Mouse (Mus musculus): ENCODE data around the gene Prpf18. TPM values are rescaled to one million over a fixed set of nuclear protein-coding genes. Genes with fewer than 3 reads are reported as not detected.

The Prpf18 gene
- polyA plus RNA-seq (2016; fragmentation: Nextera tagmentation; extraction: Ambion mirVana) = 53.7 and 54.1 TPM in 2 replicates

- Histone ChIP-seq H3K9me3 (no peaks in the 10 kb centered on the region), H3K9ac (peak within 1 kb of the TSS; percentile 83), H3K4me2 (replicated peaks) (peak within 1 kb of the TSS; percentile 85), H3K36me3 (peaks cover 8% of the 10 kb centered on the region), H3K4me1 (peaks cover 15% of the 10 kb centered on the region), H3K4me3 (peak within 1 kb of the TSS; percentile 91), H3K27me3 (replicated peaks) (no peaks in the 10 kb centered on the region), H3K27ac (peak within 1 kb of the TSS; percentile 50)
- 1% methylated on average over 40 of the region's 40 CpGs for WGBS
- ATAC-seq (ENCODE audit: low FRiP score, low read depth) = peak; percentile 88
Measured at GRCm38 (mm10) chr2:4651500-4652285, at the start of gene Prpf18. Gene Prpf18 (minus strand): TSS chr2:4652113.

- Histone ChIP-seq H3K4me3 (no peak overlapping the region), H3K4me1 (no peaks in the 10 kb centered on the region), H3K4me2 (replicated peaks) (no peak overlapping the region), H3K9me3 (no peaks in the 10 kb centered on the region), H3K27me3 (replicated peaks) (no peaks in the 10 kb centered on the region), H3K27ac (no peak overlapping the region), H3K9ac (no peak overlapping the region), H3K36me3 (no peaks in the 10 kb centered on the region)
- 83% methylated on average over 3 of the region's 3 CpGs for WGBS
- ATAC-seq (ENCODE audit: low FRiP score, low read depth) = no peak
Measured at GRCm38 (mm10) chr2:4679886-4680285, 28.0 kb upstream of the Prpf18 start.

- no peaks in the 10 kb centered on the region for H3K27me3 ChIP-seq (replicated peaks)
Measured at GRCm38 (mm10) chr2:4671636-4672035, 19.7 kb upstream of the Prpf18 start.

GRCm38 (mm10) chr2:4669701-4670100 is 17.8 kb upstream of the Prpf18 start:
- Histone ChIP-seq H3K27ac (no peak overlapping the region), H3K9ac (no peak overlapping the region), H3K27me3 (replicated peaks) (no peaks in the 10 kb centered on the region), H3K4me1 (no peaks in the 10 kb centered on the region), H3K4me3 (no peak overlapping the region), H3K9me3 (no peaks in the 10 kb centered on the region), H3K36me3 (no peaks in the 10 kb centered on the region), H3K4me2 (replicated peaks) (no peak overlapping the region)
- WGBS = 91% methylated on average over 8 of the region's 8 CpGs
- ATAC-seq (ENCODE audit: low FRiP score, low read depth) = no peak

More at GRCm38 (mm10) chr2:4671636-4672035, 19.7 kb upstream of the Prpf18 start:
- H3K9ac ChIP-seq = no peak overlapping the region
- WGBS = 89% methylated on average over 8 of the region's 8 CpGs
- H3K27ac ChIP-seq = no peak overlapping the region
- no peak overlapping the region for H3K4me3 ChIP-seq
- no peak for ATAC-seq (ENCODE audit: low FRiP score, low read depth)
- H3K36me3 ChIP-seq = no peaks in the 10 kb centered on the region
- H3K4me2 ChIP-seq (replicated peaks) = no peak overlapping the region
- no peaks in the 10 kb centered on the region for H3K4me1 ChIP-seq
- no peaks in the 10 kb centered on the region for H3K9me3 ChIP-seq

GRCm38 (mm10) chr2:4668626-4669025 is 16.7 kb upstream of the Prpf18 start:
- no peak overlapping the region for H3K4me2 ChIP-seq (replicated peaks)
- no peak overlapping the region for H3K9ac ChIP-seq
- H3K36me3 ChIP-seq = no peaks in the 10 kb centered on the region
- H3K9me3 ChIP-seq = no peaks in the 10 kb centered on the region
- H3K27me3 ChIP-seq (replicated peaks) = no peaks in the 10 kb centered on the region
- H3K4me3 ChIP-seq = no peak overlapping the region
- WGBS = 86% methylated on average over 2 of the region's 2 CpGs
- ATAC-seq (ENCODE audit: low FRiP score, low read depth) = no peak
- no peaks in the 10 kb centered on the region for H3K4me1 ChIP-seq
- no peak overlapping the region for H3K27ac ChIP-seq

- H3K27ac ChIP-seq = no peak overlapping the region
- no peaks in the 10 kb centered on the region for H3K27me3 ChIP-seq (replicated peaks)
- no peaks in the 10 kb centered on the region for H3K36me3 ChIP-seq
- WGBS = 81% methylated on average over 2 of the region's 2 CpGs
- no peak overlapping the region for H3K9ac ChIP-seq
- H3K9me3 ChIP-seq = no peaks in the 10 kb centered on the region
- ATAC-seq (ENCODE audit: low FRiP score, low read depth) = no peak
- no peaks in the 10 kb centered on the region for H3K4me1 ChIP-seq
- no peak overlapping the region for H3K4me3 ChIP-seq
- H3K4me2 ChIP-seq (replicated peaks) = no peak overlapping the region
Measured at GRCm38 (mm10) chr2:4660677-4661076, 8.8 kb upstream of the Prpf18 start.

- Histone ChIP-seq H3K27me3 (replicated peaks) (no peaks in the 10 kb centered on the region), H3K4me1 (peaks cover 15% of the 10 kb centered on the region), H3K9ac (no peak overlapping the region), H3K4me2 (replicated peaks) (no peak overlapping the region), H3K9me3 (no peaks in the 10 kb centered on the region), H3K27ac (no peak overlapping the region), H3K4me3 (no peak overlapping the region), H3K36me3 (peaks cover 26% of the 10 kb centered on the region)
- WGBS = 100% methylated on average over 2 of the region's 2 CpGs
- no peak for ATAC-seq (ENCODE audit: low FRiP score, low read depth)
Measured at GRCm38 (mm10) chr2:4649646-4650045, 2.3 kb downstream of the Prpf18 start.

- no peak overlapping the region for H3K9ac ChIP-seq
- ATAC-seq (ENCODE audit: low FRiP score, low read depth) = no peak
- H3K36me3 ChIP-seq = peaks cover 34% of the 10 kb centered on the region
- 94% methylated on average over 4 of the region's 4 CpGs for WGBS
- no peaks in the 10 kb centered on the region for H3K9me3 ChIP-seq
- no peaks in the 10 kb centered on the region for H3K27me3 ChIP-seq (replicated peaks)
- H3K4me1 ChIP-seq = peaks cover 15% of the 10 kb centered on the region
- H3K4me3 ChIP-seq = no peak overlapping the region
- H3K27ac ChIP-seq = no peak overlapping the region
- H3K4me2 ChIP-seq (replicated peaks) = no peak overlapping the region
Measured at GRCm38 (mm10) chr2:4648094-4648493, 3.8 kb downstream of the Prpf18 start.

- peaks cover 3% of the 10 kb centered on the region; the same call in 1 of the 2 replicates for H3K4me1 ChIP-seq
- H3K36me3 ChIP-seq = peaks cover 51% of the 10 kb centered on the region
- no peaks in the 10 kb centered on the region for H3K27me3 ChIP-seq (replicated peaks)
- no peak overlapping the region for H3K4me3 ChIP-seq
- H3K9me3 ChIP-seq = no peaks in the 10 kb centered on the region
- H3K9ac ChIP-seq = no peak overlapping the region
- no peak overlapping the region for H3K27ac ChIP-seq
- H3K4me2 ChIP-seq (replicated peaks) = no peak overlapping the region
- WGBS = 77% methylated on average over 4 of the region's 4 CpGs
- no peak for ATAC-seq (ENCODE audit: low FRiP score, low read depth)
Measured at GRCm38 (mm10) chr2:4645066-4645465, 6.8 kb downstream of the Prpf18 start.

- no peak overlapping the region for H3K9ac ChIP-seq
- WGBS = 96% methylated on average over 3 of the region's 3 CpGs
- no peaks in the 10 kb centered on the region for H3K27me3 ChIP-seq (replicated peaks)
- H3K4me2 ChIP-seq (replicated peaks) = no peak overlapping the region
- H3K36me3 ChIP-seq = peaks cover 72% of the 10 kb centered on the region
- H3K4me1 ChIP-seq = no peaks in the 10 kb centered on the region
- H3K27ac ChIP-seq = no peak overlapping the region
- no peaks in the 10 kb centered on the region for H3K9me3 ChIP-seq
- ATAC-seq (ENCODE audit: low FRiP score, low read depth) = no peak
- no peak overlapping the region for H3K4me3 ChIP-seq
Measured at GRCm38 (mm10) chr2:4638189-4638588, 13.7 kb downstream of the Prpf18 start.

- Histone ChIP-seq H3K4me2 (replicated peaks) (no peak overlapping the region), H3K4me3 (no peak overlapping the region), H3K27ac (no peak overlapping the region), H3K9me3 (no peaks in the 10 kb centered on the region), H3K27me3 (replicated peaks) (no peaks in the 10 kb centered on the region), H3K4me1 (no peaks in the 10 kb centered on the region), H3K9ac (no peak overlapping the region), H3K36me3 (peaks cover 74% of the 10 kb centered on the region)
- 94% methylated on average over 7 of the region's 7 CpGs for WGBS
- no peak for ATAC-seq (ENCODE audit: low FRiP score, low read depth)
Measured at GRCm38 (mm10) chr2:4636656-4637055, 15.3 kb downstream of the Prpf18 start.

- Histone ChIP-seq H3K27ac (no peak overlapping the region), H3K4me1 (no peaks in the 10 kb centered on the region), H3K9me3 (no peaks in the 10 kb centered on the region), H3K27me3 (replicated peaks) (no peaks in the 10 kb centered on the region), H3K9ac (no peak overlapping the region), H3K4me2 (replicated peaks) (no peak overlapping the region), H3K4me3 (no peak overlapping the region), H3K36me3 (peaks cover 76% of the 10 kb centered on the region)
- 91% methylated on average over 8 of the region's 8 CpGs for WGBS
- ATAC-seq (ENCODE audit: low FRiP score, low read depth) = no peak
Measured at GRCm38 (mm10) chr2:4635804-4636203, 16.1 kb downstream of the Prpf18 start.
